Mouse (Mus musculus) midbrain, postnatal 0 days (tissue): ENCODE measurements around the gene Mmel1. TPM values are rescaled to one million over a fixed set of nuclear protein-coding genes. Genes with fewer than 3 reads are reported as not detected.

ENCODE experiments used
- ATAC-seq: fragments of 200-750 bp; cut with Nextera tagmentation; 2 replicates; pipeline ENCODE4 v1.8.0; 2017; ENCODE audit warnings: moderate number of reproducible peaks, mild to moderate bottlenecking, moderate TSS enrichment, moderate library complexity; ENCODE audit not compliant: low FRiP score
- DNase-seq: peaks from one replicate; pipeline ENCODE4 v3.0.0-alpha.2; 2015; ENCODE audit warnings: low spot score
- H3K27ac ChIP-seq: fragments of 300-500 bp; sonication (generic); 2 replicates; pipeline ENCODE4 v1.5.1; 2014; ENCODE audit warnings: low read depth, mild to moderate bottlenecking, low read length, mixed read lengths
- H3K27me3 ChIP-seq: fragments of 300-500 bp; sonication (generic); 2 replicates; pipeline ENCODE4 v1.6.1; 2014; ENCODE audit warnings: low read length, control low read depth, mixed read lengths; ENCODE audit not compliant: insufficient read depth
- H3K36me3 ChIP-seq: fragments of 300-500 bp; sonication (generic); 2 replicates; pipeline ENCODE4 v1.6.1; 2014; ENCODE audit warnings: low read length, control low read depth, mixed read lengths; ENCODE audit not compliant: insufficient read depth
- H3K4me1 ChIP-seq: fragments of 300-500 bp; sonication (generic); 2 replicates; pipeline ENCODE4 v1.6.1; 2014; ENCODE audit warnings: mild to moderate bottlenecking, control low read depth, antibody characterized with exemption, low read length, mixed read lengths; ENCODE audit not compliant: insufficient read depth
- H3K4me2 ChIP-seq: fragments of 300-500 bp; sonication (generic); 2 replicates; pipeline ENCODE4 v1.6.1; 2014; ENCODE audit warnings: low read depth, mild to moderate bottlenecking, low read length, mixed read lengths; ENCODE audit not compliant: poor library complexity, severe bottlenecking
- H3K4me3 ChIP-seq: fragments of 300-500 bp; sonication (generic); 2 replicates; pipeline ENCODE4 v1.5.1; 2014; ENCODE audit warnings: low read depth, mild to moderate bottlenecking, low read length, moderate library complexity
- H3K9ac ChIP-seq: fragments of 300-500 bp; sonication (generic); replicated peaks from 2 replicates; pipeline ENCODE4 v1.6.1; 2014; ENCODE audit warnings: mild to moderate bottlenecking, low read length, moderate library complexity, mixed read lengths; ENCODE audit not compliant: poor library complexity, severe bottlenecking
- H3K9me3 ChIP-seq: fragments of 300-500 bp; sonication (generic); 2 replicates; pipeline ENCODE4 v1.6.1; 2016; ENCODE audit warnings: low read length, control low read depth
- CTCF ChIP-seq: IDR thresholded peaks from 2 replicates; pipeline ENCODE4 v1.5.1; 2016; ENCODE audit warnings: antibody characterized with exemption, mild to moderate bottlenecking
- WGBS: fragments of 180-500 bp; shearing (Covaris S2); extraction: QIAGEN DNeasy Blood & Tissue Kit; methylation state at CpG from one replicate; pipeline ENCODE4 v1.1.7; 2014; 5-methylcytosine and 5-hydroxymethylcytosine counted together
- polyA plus RNA-seq: library from polyadenylated mRNA; unstranded; fragments of >200 nt; fragmentation: Nextera tagmentation; extraction: Ambion mirVana; gene quantifications from 2 replicates; pipeline ENCODE4 v1.2.1, GENCODE M21; 2015
- total RNA-seq: library from RNA; depleted of rRNA; stranded (reverse); fragments of >200 nt; gene quantifications from 2 replicates; pipeline ENCODE4 v1.2.3, GENCODE M21; 2014; rRNA removed

Mmel1 gene
- total and polyA plus RNA-seq, 2 experiments from 2014 or later, result 0.82 to 0.89 TPM

- Histone ChIP-seq H3K9me3 (no peaks in the 10 kb centered on the region), H3K27ac (no peak overlapping the region), H3K36me3 (no peaks in the 10 kb centered on the region), H3K4me3 (no peak overlapping the region), H3K4me1 (peaks cover 7% of the 10 kb centered on the region; the same call in 1 of the 2 replicates), H3K27me3 (no peaks in the 10 kb centered on the region), H3K4me2 (no peak overlapping the region), H3K9ac (no peak overlapping the region)
- TF ChIP-seq CTCF, result no peak
- WGBS, result 89% methylated on average over 6 of the region's 6 CpGs
- DNase-seq (no peak), ATAC-seq (no peak)
These were observed 74.1 kb downstream of the Mmel1 start for GRCm38 (mm10) chr4:154943323-154944039.

DNA sequence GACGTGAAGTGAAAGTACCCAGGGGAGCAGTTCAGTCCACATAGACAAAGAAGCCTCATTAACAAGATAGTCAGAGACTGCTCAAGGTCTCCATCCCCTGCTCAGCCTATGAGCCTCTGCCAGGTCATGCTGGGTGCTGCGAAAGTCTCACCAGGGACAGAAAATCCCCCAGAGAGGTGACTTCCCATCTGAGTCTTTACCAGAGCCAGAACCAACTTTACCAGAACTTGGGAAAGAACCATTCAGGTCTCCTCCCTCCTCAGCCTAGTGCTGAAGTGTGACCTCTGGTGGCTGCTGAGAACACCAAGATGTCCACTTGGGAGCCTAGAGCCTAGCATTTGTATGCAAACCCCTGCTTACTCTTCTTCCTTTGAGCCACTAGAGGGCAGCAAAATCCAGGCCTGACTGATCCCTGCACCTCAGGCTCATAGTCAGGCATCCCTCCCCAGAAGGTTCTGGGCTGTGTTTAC is 74.8 kb downstream of the Mmel1 start:
- H3K4me1 ChIP-seq, result peaks cover 7% of the 10 kb centered on the region; the same call in 1 of the 2 replicates
- peak; percentile 93 for DNase-seq
- peak; percentile 98 for TF ChIP-seq CTCF
- ATAC-seq, result peak; percentile 53
- H3K27ac ChIP-seq, result no peak overlapping the region
- no peak overlapping the region for H3K4me3 ChIP-seq
- no peaks in the 10 kb centered on the region for H3K9me3 ChIP-seq
- H3K36me3 ChIP-seq, result no peaks in the 10 kb centered on the region
- no peak overlapping the region for H3K4me2 ChIP-seq
- no peak overlapping the region for H3K9ac ChIP-seq
- WGBS, result 18% methylated on average over 2 of the region's 2 CpGs
- no peaks in the 10 kb centered on the region for H3K27me3 ChIP-seq

Other genes starting within 250 kb of the Mmel1 start
- gene Prdm16, start 232.7 kb upstream of the Mmel1 start, total RNA-seq, result 10.7 and 13.4 TPM in 2 replicates
- 9.3 and 12.0 TPM in 2 replicates for gene Prdm16, start 232.7 kb upstream of the Mmel1 start, polyA plus RNA-seq
- gene Actrt2, start 201.7 kb upstream of the Mmel1 start, total RNA-seq, result not detected in 2 replicates
- not detected in 2 replicates for gene Actrt2, start 201.7 kb upstream of the Mmel1 start, polyA plus RNA-seq
- 2.5 and 3.9 TPM in 2 replicates for gene Ttc34, start 32.1 kb upstream of the Mmel1 start, total RNA-seq
- gene Ttc34, start 32.1 kb upstream of the Mmel1 start, polyA plus RNA-seq, result 2.9 and 3.3 TPM in 2 replicates
- 34.9 and 36.6 TPM in 2 replicates for gene Fam213b, start 29.6 kb downstream of the Mmel1 start, total RNA-seq
- 73.3 and 90.9 TPM in 2 replicates for gene Fam213b, start 29.6 kb downstream of the Mmel1 start, polyA plus RNA-seq
- 1.1 and 2.3 TPM in 2 replicates for gene Tnfrsf14, start 59.0 kb downstream of the Mmel1 start, total RNA-seq
- not detected in 2 replicates for gene Tnfrsf14, start 59.0 kb downstream of the Mmel1 start, polyA plus RNA-seq
- gene Hes5, start 91.3 kb downstream of the Mmel1 start, total RNA-seq, result 111 and 115 TPM in 2 replicates
- gene Hes5, start 91.3 kb downstream of the Mmel1 start, polyA plus RNA-seq, result 165 and 180 TPM in 2 replicates
- 36.7 and 39.8 TPM in 2 replicates for gene Pank4, start 94.5 kb downstream of the Mmel1 start, total RNA-seq
- gene Pank4, start 94.5 kb downstream of the Mmel1 start, polyA plus RNA-seq, result 27.3 and 28.8 TPM in 2 replicates
- gene Plch2, start 187.2 kb downstream of the Mmel1 start, total RNA-seq, result 49.8 and 51.1 TPM in 2 replicates
- 21.1 and 21.7 TPM in 2 replicates for gene Plch2, start 187.2 kb downstream of the Mmel1 start, polyA plus RNA-seq
- gene Pex10, start 197.4 kb downstream of the Mmel1 start, total RNA-seq, result 12.2 and 14.0 TPM in 2 replicates
- 15.2 and 15.7 TPM in 2 replicates for gene Pex10, start 197.4 kb downstream of the Mmel1 start, polyA plus RNA-seq
- 91.4 and 104 TPM in 2 replicates for gene Rer1, start 216.8 kb downstream of the Mmel1 start, total RNA-seq
- gene Rer1, start 216.8 kb downstream of the Mmel1 start, polyA plus RNA-seq, result 132 and 133 TPM in 2 replicates
- 3.3 and 8.5 TPM in 2 replicates for gene Morn1, start 217.0 kb downstream of the Mmel1 start, total RNA-seq
- 8.6 and 8.9 TPM in 2 replicates for gene Morn1, start 217.0 kb downstream of the Mmel1 start, polyA plus RNA-seq